Mouse (Mus musculus) limb, embryonic 14.5 days (tissue): ENCODE results near the gene Rasa3. TPM values are rescaled to one million over a fixed set of nuclear protein-coding genes. Genes with fewer than 3 reads are reported as not detected.

Experiments used
- ATAC-seq: fragments of 200-750 bp; cut with Nextera tagmentation; 2 replicates; pipeline ENCODE4 v1.8.0; 2017; ENCODE audit warnings: low read depth, moderate number of reproducible peaks, moderate TSS enrichment; ENCODE audit not compliant: low FRiP score
- DNase-seq: peaks from one replicate; pipeline ENCODE4 v3.0.0-alpha.2; 2015; ENCODE audit warnings: low spot score
- H3K27ac ChIP-seq: fragments of 300-500 bp; sonication (generic); replicated peaks from 2 replicates; pipeline ENCODE4 v1.5.1; 2014; ENCODE audit warnings: low read depth, mild to moderate bottlenecking, low read length, moderate library complexity, mixed read lengths
- H3K27me3 ChIP-seq: fragments of 300-500 bp; sonication (generic); 2 replicates; pipeline ENCODE4 v1.6.1; 2014; ENCODE audit warnings: low read length, mixed read lengths; ENCODE audit not compliant: control insufficient read depth, insufficient read depth
- H3K36me3 ChIP-seq: fragments of 300-500 bp; sonication (generic); 2 replicates; pipeline ENCODE4 v1.6.1; 2014; ENCODE audit warnings: mild to moderate bottlenecking, low read length, moderate library complexity, mixed read lengths; ENCODE audit not compliant: control insufficient read depth, insufficient read depth
- H3K4me1 ChIP-seq: fragments of 300-500 bp; sonication (generic); 2 replicates; pipeline ENCODE4 v1.6.1; 2014; ENCODE audit warnings: antibody characterized with exemption, low read length, mixed read lengths; ENCODE audit not compliant: control insufficient read depth, insufficient read depth
- H3K4me2 ChIP-seq: fragments of 300-500 bp; sonication (generic); replicated peaks from 2 replicates; pipeline ENCODE4 v1.6.1; 2014; ENCODE audit warnings: low read depth, mild to moderate bottlenecking, low read length, moderate library complexity; ENCODE audit not compliant: severe bottlenecking
- H3K4me3 ChIP-seq: fragments of 300-500 bp; sonication (generic); replicated peaks from 2 replicates; pipeline ENCODE4 v1.5.1; 2014; ENCODE audit warnings: low read length
- H3K9ac ChIP-seq: fragments of 300-500 bp; sonication (generic); 2 replicates; pipeline ENCODE4 v1.6.1; 2014; ENCODE audit warnings: mild to moderate bottlenecking, low read depth, low read length, moderate library complexity; ENCODE audit not compliant: severe bottlenecking
- H3K9me3 ChIP-seq: fragments of 300-500 bp; sonication (generic); 2 replicates; pipeline ENCODE4 v1.6.1; 2016; ENCODE audit warnings: low read length; ENCODE audit not compliant: control insufficient read depth
- POLR2A ChIP-seq: fragments of 200-500 bp; IDR thresholded peaks from 2 replicates; pipeline ENCODE4 v1.8.0; 2012; ENCODE audit warnings: inconsistent platforms, mild to moderate bottlenecking, moderate library complexity, borderline replicate concordance; ENCODE audit not compliant: insufficient read depth, insufficient read length; ENCODE audit errors: extremely low read depth
- WGBS: fragments of 180-500 bp; shearing (Covaris S2); extraction: QIAGEN DNeasy Blood & Tissue Kit; methylation state at CpG from one replicate; pipeline ENCODE4 v1.1.7; 2014; 5-methylcytosine and 5-hydroxymethylcytosine counted together
- polyA plus RNA-seq, 2 experiments: library from polyadenylated mRNA; depleted of rRNA in 1 of 2; stranded (reverse) in 1 of 2; unstranded in 1 of 2; fragments of >200 nt; fragmentation: Nextera tagmentation in 1 of 2; extraction: Ambion mirVana in 1 of 2; gene quantifications; 2 replicates each; pipeline versions ENCODE4 v1.2.1 to v1.2.3; 2012 to 2014

Gene Rasa3
- polyA plus RNA-seq, 2 experiments = 30.8 to 31.6 TPM

DNA sequence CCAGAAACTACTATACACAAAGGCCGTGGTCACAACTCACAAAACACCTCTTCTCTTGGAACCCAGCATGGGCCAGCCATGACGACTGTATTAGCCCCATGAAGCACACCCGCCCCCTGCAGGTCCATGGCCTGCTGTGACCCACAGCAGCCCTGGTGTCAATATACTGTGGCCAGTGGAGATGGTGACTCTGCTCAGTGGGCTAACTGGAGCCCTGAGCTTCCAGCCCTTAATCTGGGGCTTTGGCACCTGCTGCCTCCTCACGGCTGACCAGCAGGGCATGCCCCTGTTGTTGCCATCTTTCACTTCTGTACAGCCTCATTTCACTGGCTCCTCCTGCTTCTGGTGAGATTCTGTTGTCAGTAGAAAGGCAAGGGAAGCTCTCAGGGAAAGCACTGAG lies 4.2 kb downstream of the Rasa3 start:
- Histone ChIP-seq H3K4me2 (no peak overlapping the region), H3K9ac (no peak overlapping the region), H3K27me3 (no peaks in the 10 kb centered on the region), H3K27ac (no peak overlapping the region), H3K4me3 (no peak overlapping the region), H3K4me1 (peaks cover 23% of the 10 kb centered on the region), H3K36me3 (no peaks in the 10 kb centered on the region), H3K9me3 (no peaks in the 10 kb centered on the region)
- WGBS = 83% methylated on average over 4 of the region's 4 CpGs
- TF ChIP-seq POLR2A = no peak
- DNase-seq (no peak), ATAC-seq (no peak)

DNA sequence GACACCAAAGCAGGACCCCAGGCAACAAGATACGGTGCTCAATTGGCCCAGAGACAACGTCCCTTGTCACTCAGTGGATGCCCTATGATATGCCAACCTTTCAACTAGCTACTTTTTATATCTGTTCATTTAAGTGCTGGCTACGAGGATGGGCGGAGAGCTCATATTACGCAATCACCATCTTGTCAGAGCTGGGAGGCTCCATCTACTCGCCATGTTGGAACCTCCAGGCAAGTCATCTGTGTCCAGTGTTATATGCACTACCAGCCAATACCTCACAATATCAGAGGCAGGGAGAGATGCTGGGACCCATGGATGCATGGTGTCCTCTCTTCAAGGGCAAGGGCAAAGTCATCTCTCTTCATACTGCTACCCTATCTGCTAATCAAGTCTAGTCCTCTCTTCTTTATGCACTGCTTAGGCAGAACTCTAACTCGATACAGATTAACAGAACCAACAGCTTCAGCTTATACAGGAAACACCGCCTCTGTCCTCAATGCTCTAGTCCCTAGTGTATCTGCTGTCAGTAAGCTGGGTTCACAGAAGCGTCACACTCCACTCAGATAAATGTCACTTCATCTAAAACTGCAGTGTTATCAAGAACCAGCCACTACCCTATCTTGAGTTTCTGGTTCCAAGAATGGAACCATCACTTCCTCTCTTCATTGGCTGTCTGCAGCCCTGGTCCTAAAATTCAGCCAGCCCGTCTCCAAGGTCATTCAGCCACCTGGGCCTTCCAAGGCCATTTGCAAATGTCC lies 6.0 kb downstream of the Rasa3 start:
- ATAC-seq = no peak
- H3K27me3 ChIP-seq = no peaks in the 10 kb centered on the region
- WGBS = 90% methylated on average over 10 of the region's 10 CpGs

DNA sequence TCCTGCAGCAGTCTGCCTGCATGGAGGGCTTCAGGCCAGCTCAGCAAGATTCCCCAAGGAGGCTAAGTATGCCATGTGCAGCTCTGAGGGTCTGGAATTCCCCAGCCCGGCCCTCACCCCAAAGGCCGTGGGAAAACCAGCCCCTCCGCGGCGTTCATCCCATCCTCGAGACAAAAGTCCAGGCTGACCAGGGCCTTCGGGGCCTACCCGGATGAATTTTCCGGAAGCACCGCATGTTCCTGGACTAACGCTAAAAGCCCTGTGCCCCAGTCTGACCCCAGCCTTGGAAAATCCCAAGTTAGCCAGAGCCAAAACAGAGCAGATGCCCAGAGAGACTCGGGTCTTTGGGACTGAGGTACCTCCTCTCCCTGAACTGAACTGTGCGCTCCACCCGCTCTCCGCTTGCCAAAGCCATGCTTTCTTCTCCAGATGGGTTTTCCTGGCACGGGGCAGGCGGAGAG lies 7.4 kb downstream of the Rasa3 start:
- H3K27ac ChIP-seq = 0 out of 2 replicates have a peak overlapping the region, but pooled peaks have one; percentile 1
- H3K36me3 ChIP-seq = no peaks in the 10 kb centered on the region
- DNase-seq = no peak
- no peak for ATAC-seq
- H3K4me3 ChIP-seq = no peak overlapping the region
- TF ChIP-seq POLR2A = no peak
- H3K9ac ChIP-seq = no peak overlapping the region
- H3K27me3 ChIP-seq = no peaks in the 10 kb centered on the region
- H3K9me3 ChIP-seq = no peaks in the 10 kb centered on the region
- WGBS = 83% methylated on average over 17 of the region's 17 CpGs
- H3K4me1 ChIP-seq = peaks cover 20% of the 10 kb centered on the region
- no peak overlapping the region for H3K4me2 ChIP-seq

More for the DNA sequence above, 6.0 kb downstream of the Rasa3 start:
- H3K4me2 ChIP-seq = no peak overlapping the region
- H3K36me3 ChIP-seq = no peaks in the 10 kb centered on the region
- no peak for TF ChIP-seq POLR2A
- no peak overlapping the region for H3K4me3 ChIP-seq
- H3K27ac ChIP-seq = no peak overlapping the region
- peaks cover 29% of the 10 kb centered on the region for H3K4me1 ChIP-seq
- H3K9me3 ChIP-seq = no peaks in the 10 kb centered on the region
- no peak overlapping the region for H3K9ac ChIP-seq
- DNase-seq = no peak

DNA sequence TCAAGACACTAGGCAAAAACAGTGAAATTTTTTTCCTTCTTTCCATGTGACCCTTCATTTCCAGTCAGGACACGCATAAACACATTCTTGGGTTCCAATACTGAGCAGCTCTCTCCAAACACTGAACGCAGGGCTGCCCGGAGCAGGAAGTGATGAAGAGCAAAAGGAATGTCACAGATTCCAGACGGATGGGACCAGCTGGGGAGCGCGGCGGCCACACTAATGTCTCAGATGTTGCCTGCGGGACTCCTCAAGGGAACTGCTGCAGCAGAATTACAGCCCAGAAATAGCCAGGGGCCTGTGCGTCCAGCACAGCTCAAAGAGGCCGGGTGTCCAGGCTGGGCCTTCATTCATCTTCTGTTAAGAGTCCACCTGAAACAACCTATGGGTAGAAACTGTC lies 9.0 kb downstream of the Rasa3 start:
- ATAC-seq (peak; percentile 88), DNase-seq (peak; percentile 68)
- H3K9me3 ChIP-seq = no peaks in the 10 kb centered on the region
- H3K4me2 ChIP-seq = no peak overlapping the region
- H3K4me3 ChIP-seq = no peak overlapping the region
- H3K27ac ChIP-seq = peak overlapping the region; percentile 71
- H3K27me3 ChIP-seq = no peaks in the 10 kb centered on the region
- peaks cover 28% of the 10 kb centered on the region for H3K4me1 ChIP-seq
- H3K36me3 ChIP-seq = no peaks in the 10 kb centered on the region
- no peak for TF ChIP-seq POLR2A
- peak overlapping the region; percentile 31; the same call in 1 of the 2 replicates for H3K9ac ChIP-seq
- 40% methylated on average over 10 of the region's 10 CpGs for WGBS

DNA sequence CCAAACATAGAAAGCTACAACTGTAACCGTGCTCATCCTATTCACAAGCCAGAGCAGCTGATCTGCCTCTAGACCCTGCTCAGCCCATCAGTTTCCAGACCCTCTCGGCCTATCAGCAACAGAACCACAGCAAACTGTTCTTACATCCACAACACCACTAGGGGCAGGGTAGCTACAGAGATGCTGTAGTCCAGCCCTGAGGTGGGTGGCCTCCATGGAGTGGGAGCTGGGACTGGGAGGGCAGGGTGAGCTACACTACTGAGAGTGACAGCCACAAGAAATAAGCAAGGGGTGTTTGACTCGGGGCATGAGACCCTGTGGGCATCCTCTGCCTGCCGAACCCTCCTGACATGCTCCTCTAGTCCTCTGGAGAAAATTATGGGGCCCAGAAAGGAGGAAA lies 9.5 kb downstream of the Rasa3 start:
- H3K27ac ChIP-seq = peak overlapping the region; percentile 71
- DNase-seq = peak; percentile 41
- WGBS = 68% methylated on average over 4 of the region's 4 CpGs

DNA sequence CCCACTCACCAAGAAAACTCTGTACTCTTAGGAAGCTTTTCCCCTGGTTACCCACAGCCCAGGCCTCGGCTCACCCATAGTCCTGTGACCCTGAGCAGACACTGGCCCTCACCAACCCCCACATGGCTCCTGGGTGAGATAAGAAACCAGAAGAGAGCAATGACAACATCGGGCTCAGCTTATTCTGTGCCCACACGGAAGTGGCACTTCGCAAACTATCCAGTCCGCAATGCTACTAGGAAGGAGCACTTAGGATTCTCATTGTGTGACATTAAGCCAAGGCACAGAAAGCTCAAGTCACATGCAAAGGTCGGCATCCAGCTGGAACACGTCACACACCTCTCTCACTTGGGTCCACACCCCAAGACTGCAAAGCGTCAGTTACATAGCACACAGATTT lies 11.5 kb downstream of the Rasa3 start:
- Histone ChIP-seq H3K4me2 (no peak overlapping the region), H3K4me3 (no peak overlapping the region), H3K27ac (no peak overlapping the region), H3K36me3 (no peaks in the 10 kb centered on the region), H3K9me3 (no peaks in the 10 kb centered on the region), H3K4me1 (peaks cover 28% of the 10 kb centered on the region), H3K9ac (no peak overlapping the region), H3K27me3 (no peaks in the 10 kb centered on the region)
- TF ChIP-seq POLR2A = no peak
- 79% methylated on average over 8 of the region's 8 CpGs for WGBS
- DNase-seq = no peak
- no peak for ATAC-seq

More for the DNA sequence above, 9.5 kb downstream of the Rasa3 start:
- Histone ChIP-seq H3K4me3 (no peak overlapping the region), H3K9ac (no peak overlapping the region), H3K27me3 (no peaks in the 10 kb centered on the region), H3K9me3 (no peaks in the 10 kb centered on the region), H3K4me1 (peaks cover 28% of the 10 kb centered on the region), H3K4me2 (no peak overlapping the region), H3K36me3 (no peaks in the 10 kb centered on the region)
- no peak for TF ChIP-seq POLR2A
- peak; percentile 70 for ATAC-seq
